Comparison of ENCODE assay signal across 7 mouse cellular contexts in genomic region chr6:125071170-125071895, GRCm38 (mm10). TPM values are rescaled to one million over a fixed set of nuclear protein-coding genes. Genes with fewer than 3 reads are reported as not detected.
DNase-seq lines count a peak whose midpoint lies in the region; ATAC-seq and TF ChIP-seq lines count a peak whose summit lies in the region.

No protein-coding gene starts in this region.

- WGBS in forebrain, embryonic 15.5 days: 70% methylated on average over 18 of the region's 18 CpGs
- 17% methylated on average over 18 of the region's 18 CpGs for WGBS in liver, embryonic 16.5 days (ENCODE audit: insufficient replicate concordance)
- 10% methylated on average over 18 of the region's 18 CpGs for WGBS in spleen, adult 2 months

- H3K9ac ChIP-seq in forebrain, embryonic 15.5 days (replicated peaks): 0 out of 2 replicates have a peak overlapping the region, but pooled peaks have one; percentile 3
- peak overlapping the region; percentile 29 for H3K9ac ChIP-seq in liver, embryonic 16.5 days (ENCODE audit: low read depth, low read length)

- H3K27me3 ChIP-seq in G1E (ENCODE audit: insufficient read depth, low read length): peaks cover 5% of the 10 kb centered on the region; the same call in 1 of the 2 replicates
- no peaks in the 10 kb centered on the region for H3K27me3 ChIP-seq in forebrain, embryonic 15.5 days
- no peaks in the 10 kb centered on the region for H3K27me3 ChIP-seq in liver, embryonic 16.5 days (ENCODE audit: control insufficient read depth, insufficient read depth, low read depth, low read length)
- H3K27me3 ChIP-seq in spleen, adult 2 months (ENCODE audit: control insufficient read depth, insufficient read depth, low read length): no peaks in the 10 kb centered on the region

- H3K36me3 ChIP-seq in G1E (replicated peaks): no peaks in the 10 kb centered on the region
- H3K36me3 ChIP-seq in forebrain, embryonic 15.5 days: no peaks in the 10 kb centered on the region
- no peaks in the 10 kb centered on the region for H3K36me3 ChIP-seq in liver, embryonic 16.5 days (ENCODE audit: control insufficient read depth, insufficient read depth)
- H3K36me3 ChIP-seq in spleen, adult 2 months (ENCODE audit: control insufficient read depth, insufficient read depth, low read length): 0 out of 2 replicates have a peak, but pooled peaks cover 1% of the 10 kb centered on the region

- peak; percentile 82 for ATAC-seq in G1E (ENCODE audit: extremely low read depth, insufficient number of reproducible peaks, low FRiP score, poor library complexity, severe bottlenecking)
- peak; percentile 94 for ATAC-seq in forebrain, embryonic 15.5 days (replicated peaks)
- peak; percentile 94 for ATAC-seq in liver, embryonic 16.5 days (ENCODE audit: low read depth)

- no peaks in the 10 kb centered on the region for H3K9me3 ChIP-seq in G1E (replicated peaks)
- no peaks in the 10 kb centered on the region for H3K9me3 ChIP-seq in forebrain, embryonic 15.5 days
- no peaks in the 10 kb centered on the region for H3K9me3 ChIP-seq in liver, embryonic 16.5 days (replicated peaks; ENCODE audit: control insufficient read depth, low read length)

- H3K4me2 ChIP-seq in forebrain, embryonic 15.5 days (replicated peaks): peak overlapping the region; percentile 21; the same call in 1 of the 2 replicates
- peak overlapping the region; percentile 61 for H3K4me2 ChIP-seq in liver, embryonic 16.5 days (ENCODE audit: low read depth, low read length)

- peak overlapping the region; percentile 69 for H3K4me3 ChIP-seq in G1E (ENCODE audit: low read depth, low read length)
- no peak overlapping the region for H3K4me3 ChIP-seq in forebrain, embryonic 15.5 days
- peak overlapping the region; percentile 47 for H3K4me3 ChIP-seq in liver, embryonic 16.5 days (ENCODE audit: low read depth, low read length)
- peak overlapping the region; percentile 63 for H3K4me3 ChIP-seq in spleen, adult 2 months (ENCODE audit: extremely low read depth, insufficient read depth, insufficient read length)

- DNase-seq in CD4-positive, CD25-positive, alpha-beta regulatory T cell, adult 2 months (ENCODE audit: low read depth, low spot score): peak; percentile 75
- DNase-seq in G1E (ENCODE audit: low spot score): peak; percentile 88
- peak; percentile 58 to 73 for DNase-seq in spleen, adult 2 months (ENCODE audit: low read depth in 1 of 2, low spot score in 2 of 2)
- no peak for DNase-seq in cerebellum, adult 9-10 months
- DNase-seq in right cerebral cortex, adult 18-20 months: no peak

- peaks cover 68% of the 10 kb centered on the region for H3K4me1 ChIP-seq in G1E (ENCODE audit: insufficient read depth, low read depth, low read length)
- H3K4me1 ChIP-seq in forebrain, embryonic 15.5 days: peaks cover 25% of the 10 kb centered on the region
- H3K4me1 ChIP-seq in liver, embryonic 16.5 days (ENCODE audit: control insufficient read depth, low read depth, low read length): peaks cover 31% of the 10 kb centered on the region
- H3K4me1 ChIP-seq in spleen, adult 2 months (ENCODE audit: control insufficient read depth, insufficient read depth, insufficient read length): peaks cover 18% of the 10 kb centered on the region; the same call in 1 of the 2 replicates

- TF ChIP-seq POLR2A in spleen, adult 2 months (IDR thresholded peaks at IDR 0.05; ENCODE audit: low read depth, low read length): peak; percentile 18; the same call in 1 of the 2 replicates

- H3K27ac ChIP-seq in forebrain, embryonic 15.5 days (replicated peaks): peak overlapping the region; percentile 97
- H3K27ac ChIP-seq in liver, embryonic 16.5 days (ENCODE audit: low read length): peak overlapping the region; percentile 82
- peak overlapping the region; percentile 84 for H3K27ac ChIP-seq in spleen, adult 2 months (ENCODE audit: insufficient read depth, low read length)

- TF ChIP-seq CTCF in G1E (IDR thresholded peaks at IDR 0.05; ENCODE audit: low read depth, low read length): no peak
- no peak for TF ChIP-seq CTCF in spleen, adult 2 months (IDR thresholded peaks at IDR 0.05; ENCODE audit: extremely low read depth, insufficient read depth, insufficient read length, insufficient replicate concordance)

RNA-seq across cellular contexts. Expression of gene Lpar5, which starts 3.6 kb away (rescaled TPM):
- total RNA-seq in G1E (2014; fragmentation: Nextera tagmentation) (0.83 and 2.3 TPM in 2 replicates), G1E (2017) (2.4 and 2.6 TPM in 2 replicates)
- 0.83 and 1.4 TPM in 2 replicates for polyA plus RNA-seq in G1E (2012)
- polyA plus RNA-seq in forebrain, embryonic 15.5 days (2015; fragmentation: Nextera tagmentation; extraction: Ambion mirVana): 0.50 and 0.71 TPM in 2 replicates
- polyA plus RNA-seq in liver, embryonic 16.5 days (2015; fragmentation: Nextera tagmentation; extraction: Ambion mirVana): 1.4 and 1.5 TPM in 2 replicates
- 62.1 and 64.3 TPM in 2 replicates for polyA plus RNA-seq in spleen, adult 2 months (2012; rRNA removed)

RNA-seq across cellular contexts. Expression of gene Acrbp, which starts 21.8 kb away (rescaled TPM):
- total RNA-seq in G1E (2014; fragmentation: Nextera tagmentation) (11.8 and 16.1 TPM in 2 replicates), G1E (2017) (4.7 and 8.1 TPM in 2 replicates)
- 6.4 and 9.4 TPM in 2 replicates for polyA plus RNA-seq in G1E (2012)
- polyA plus RNA-seq in forebrain, embryonic 15.5 days (2015; fragmentation: Nextera tagmentation; extraction: Ambion mirVana): 21.9 and 26.2 TPM in 2 replicates
- 2.0 and 4.5 TPM in 2 replicates for polyA plus RNA-seq in liver, embryonic 16.5 days (2015; fragmentation: Nextera tagmentation; extraction: Ambion mirVana)
- 34.4 and 35.8 TPM in 2 replicates for polyA plus RNA-seq in spleen, adult 2 months (2012; rRNA removed)

RNA-seq across cellular contexts. Expression of gene Chd4, which starts 24.4 kb away (rescaled TPM):
- total RNA-seq in G1E (2014; fragmentation: Nextera tagmentation): 235 and 241 TPM in 2 replicates
- total RNA-seq in G1E (2017): 326 and 362 TPM in 2 replicates
- polyA plus RNA-seq in G1E (2012): 188 and 219 TPM in 2 replicates
- polyA plus RNA-seq in forebrain, embryonic 15.5 days (2015; fragmentation: Nextera tagmentation; extraction: Ambion mirVana): 98.9 and 112 TPM in 2 replicates
- polyA plus RNA-seq in liver, embryonic 16.5 days (2015; fragmentation: Nextera tagmentation; extraction: Ambion mirVana): 18.2 and 22.9 TPM in 2 replicates
- 87.4 and 196 TPM in 2 replicates for polyA plus RNA-seq in spleen, adult 2 months (2012; rRNA removed)

RNA-seq across cellular contexts. Expression of gene Ing4, which starts 31.8 kb away (rescaled TPM):
- total RNA-seq in G1E (2014; fragmentation: Nextera tagmentation): 36.2 and 37.5 TPM in 2 replicates
- 99.6 and 118 TPM in 2 replicates for total RNA-seq in G1E (2017)
- 14.3 and 14.6 TPM in 2 replicates for polyA plus RNA-seq in G1E (2012)
- polyA plus RNA-seq in forebrain, embryonic 15.5 days (2015; fragmentation: Nextera tagmentation; extraction: Ambion mirVana): 207 and 211 TPM in 2 replicates
- polyA plus RNA-seq in liver, embryonic 16.5 days (2015; fragmentation: Nextera tagmentation; extraction: Ambion mirVana): 27.6 and 32.4 TPM in 2 replicates
- 31.8 and 36.2 TPM in 2 replicates for polyA plus RNA-seq in spleen, adult 2 months (2012; rRNA removed)

Comparison
In these comparisons a context has a peak if more than half of its experiments do, and no peak if none do; other contexts are left out.
1. DNase-seq: peak in CD4-positive, CD25-positive, alpha-beta regulatory T cell, adult 2 months (single experiment), G1E (single experiment) and spleen, adult 2 months (2 of 2); none in cerebellum, adult 9-10 months (single experiment) and right cerebral cortex, adult 18-20 months (single experiment).
2. RNA of gene Lpar5, which starts 3.6 kb away (polyA plus RNA-seq): 62.1 to 64.3 TPM in spleen, adult 2 months; 1.4 to 1.5 TPM in liver, embryonic 16.5 days, 0.83 to 1.4 TPM in G1E and 0.50 to 0.71 TPM in forebrain, embryonic 15.5 days; every median in the first group is over 10 times any median in the second.
3. Peak in every context shown above with its lines, with median percentiles within 50 percentile points of each other: ATAC-seq and H3K27ac ChIP-seq.